In the genomic region with DNA sequence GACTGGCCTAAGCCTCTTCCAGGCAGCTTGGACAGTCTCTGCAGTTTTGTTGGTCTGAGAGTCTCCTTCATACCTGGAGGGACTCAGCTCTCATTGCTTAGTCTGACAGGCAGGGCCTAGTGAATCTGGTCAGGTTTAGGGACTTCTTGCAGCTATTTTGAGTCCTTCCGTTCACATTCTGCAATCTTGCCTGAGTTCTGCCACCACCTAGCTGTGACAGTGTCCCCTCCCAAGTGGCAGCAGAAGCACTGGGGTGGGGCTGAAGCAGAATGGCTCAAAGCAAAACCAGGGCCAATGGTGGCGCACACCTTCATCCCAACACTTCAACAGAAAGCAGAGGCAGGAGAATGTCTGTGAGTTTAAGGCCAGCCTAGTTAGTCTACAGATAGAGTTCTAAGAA, we compare ENCODE assay signal across 1 mouse cellular context.
TF ChIP-seq lines count a peak whose summit lies in the region.

No protein-coding gene starts in this region.

TF ChIP-seq in MEL, 35 proteins besides CTCF, POLR2A, EP300 and RAD21 (continued from another document):
- TF ChIP-seq MAZ (IDR thresholded peaks at IDR 0.05; ENCODE audit: low read depth, low read length) (no peak), MAX (IDR thresholded peaks at IDR 0.05; ENCODE audit: low read length) (no peak), NELFE (IDR thresholded peaks at IDR 0.05; ENCODE audit: low read depth, low read length) (no peak), GATA1 (IDR thresholded peaks at IDR 0.05; ENCODE audit: low read depth, low read length) (no peak), USF2 (IDR thresholded peaks at IDR 0.05; ENCODE audit: borderline replicate concordance in 1 of 2, insufficient read depth in 1 of 2, low read depth in 1 of 2, low read length in 2 of 2) (no peak), TBP (IDR thresholded peaks at IDR 0.05; ENCODE audit: low read depth, low read length) (no peak), MAFK (IDR thresholded peaks at IDR 0.05; ENCODE audit: borderline replicate concordance, low read depth, low read length) (no peak), USF1 (IDR thresholded peaks at IDR 0.05; ENCODE audit: low read depth, low read length) (no peak), NRF1 (IDR thresholded peaks at IDR 0.05; ENCODE audit: insufficient read depth, low read depth, low read length, poor library complexity, severe bottlenecking) (no peak), ETS1 (IDR thresholded peaks at IDR 0.05; ENCODE audit: low read depth, low read length) (no peak), ZKSCAN1 (IDR thresholded peaks at IDR 0.05; ENCODE audit: low read depth, low read length) (no peak), ZNF384 (IDR thresholded peaks at IDR 0.05; ENCODE audit: low read depth, low read length) (no peak), BHLHE40 (IDR thresholded peaks at IDR 0.05; ENCODE audit: borderline replicate concordance, low read depth, low read length) (no peak), RCOR1 (IDR thresholded peaks at IDR 0.05; ENCODE audit: low read depth, low read length) (no peak)
